Mouse (Mus musculus): ENCODE measurements around the gene Loxl3.

The Loxl3 gene

DNA sequence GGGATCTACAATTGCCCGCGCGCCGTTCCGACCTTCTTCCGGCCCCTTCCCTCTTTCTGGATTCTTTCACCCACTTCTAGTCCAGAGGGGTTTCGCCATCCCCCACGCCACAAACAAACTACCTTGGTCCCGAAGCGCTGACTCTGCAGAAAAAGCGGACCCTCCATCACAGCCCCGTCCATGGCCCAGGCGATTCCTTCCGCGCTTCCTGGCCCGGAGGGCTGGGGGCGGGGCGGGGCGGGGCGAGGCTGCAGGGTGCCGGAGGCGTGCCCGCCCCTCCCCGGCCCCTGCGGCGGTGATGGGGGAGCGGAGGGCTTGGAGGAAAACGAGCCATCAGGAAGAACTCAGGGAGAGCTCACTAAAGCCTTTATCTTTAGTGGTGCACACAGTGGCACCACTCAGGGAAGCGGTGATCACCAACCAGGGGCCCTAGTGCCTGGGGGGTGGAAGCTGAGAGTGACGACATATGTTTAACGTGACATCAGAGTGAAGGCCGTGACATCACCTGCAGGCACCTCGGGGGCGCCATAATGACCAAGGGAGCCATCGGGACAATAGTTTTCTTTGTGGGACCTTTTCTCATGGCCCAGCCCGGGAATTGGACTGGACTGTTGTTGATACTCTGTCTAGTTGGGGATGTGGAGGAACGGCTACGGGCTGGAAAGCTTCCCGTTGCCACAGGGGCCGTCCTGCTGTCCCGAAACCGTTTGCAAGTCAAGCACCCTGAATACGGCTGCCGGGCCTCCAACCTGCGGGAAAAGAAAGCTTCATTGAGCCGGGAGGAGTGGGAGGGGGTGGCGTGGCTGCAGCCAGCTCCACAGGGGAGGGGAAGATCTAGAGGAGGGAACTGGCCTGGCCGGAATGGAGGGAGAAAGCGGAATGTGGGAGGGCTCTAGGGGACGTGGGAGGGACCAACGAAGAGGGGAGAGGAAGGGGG lies at the start of gene Loxl3, which contains the start of gene Dok1:
TSS of gene Loxl3 (plus strand) at position 925 of the 937 bp plus-strand sequence.
TSS of gene Dok1 (minus strand) at position 223 of the 937 bp plus-strand sequence.
- peak; percentile 54 for DNase-seq

- DNase-seq: no peak
These were observed 46.5 kb upstream of the Loxl3 start for GRCm38 (mm10) chr6:82987411-82987971.

DNA sequence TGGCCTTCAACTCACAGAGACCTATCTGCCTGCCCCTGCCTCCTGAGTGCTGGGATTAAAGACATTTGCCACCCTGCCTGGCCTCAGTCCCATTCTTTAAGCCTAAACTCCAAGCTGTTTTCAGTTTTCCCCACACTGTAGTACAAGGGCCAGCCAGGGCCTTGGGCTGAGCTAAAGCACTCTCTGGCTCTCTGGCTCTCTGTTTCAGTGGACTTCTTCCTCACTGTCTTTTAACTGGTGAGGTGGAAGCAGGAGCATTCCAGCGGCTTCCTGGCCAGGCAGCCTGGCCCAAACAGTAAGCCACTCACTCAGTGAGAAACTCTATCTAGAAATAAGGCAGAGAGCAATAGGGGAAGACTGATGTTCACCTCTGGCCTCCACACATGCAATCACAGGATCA lies 40.3 kb upstream of the Loxl3 start:
- no peak for DNase-seq

DNA sequence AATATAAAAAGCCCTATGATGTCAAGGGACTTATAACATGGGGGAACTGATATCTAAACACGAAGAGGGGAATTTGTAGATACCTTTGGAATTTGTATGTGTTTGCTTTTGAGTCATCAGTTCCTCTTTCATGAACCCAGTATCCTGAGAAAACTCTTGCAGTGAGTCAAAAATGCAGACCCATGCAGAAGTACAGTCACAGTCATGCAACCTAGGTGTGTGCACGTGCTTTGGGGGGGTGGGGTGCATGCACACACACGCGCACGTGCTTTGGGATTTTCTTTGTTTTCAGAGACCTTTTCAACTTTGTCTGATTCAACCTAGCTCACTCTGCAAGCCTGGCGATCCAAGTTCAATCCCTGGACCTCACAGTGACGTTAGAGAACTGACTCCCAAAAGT lies 39.6 kb upstream of the Loxl3 start:
- DNase-seq: no peak

DNA sequence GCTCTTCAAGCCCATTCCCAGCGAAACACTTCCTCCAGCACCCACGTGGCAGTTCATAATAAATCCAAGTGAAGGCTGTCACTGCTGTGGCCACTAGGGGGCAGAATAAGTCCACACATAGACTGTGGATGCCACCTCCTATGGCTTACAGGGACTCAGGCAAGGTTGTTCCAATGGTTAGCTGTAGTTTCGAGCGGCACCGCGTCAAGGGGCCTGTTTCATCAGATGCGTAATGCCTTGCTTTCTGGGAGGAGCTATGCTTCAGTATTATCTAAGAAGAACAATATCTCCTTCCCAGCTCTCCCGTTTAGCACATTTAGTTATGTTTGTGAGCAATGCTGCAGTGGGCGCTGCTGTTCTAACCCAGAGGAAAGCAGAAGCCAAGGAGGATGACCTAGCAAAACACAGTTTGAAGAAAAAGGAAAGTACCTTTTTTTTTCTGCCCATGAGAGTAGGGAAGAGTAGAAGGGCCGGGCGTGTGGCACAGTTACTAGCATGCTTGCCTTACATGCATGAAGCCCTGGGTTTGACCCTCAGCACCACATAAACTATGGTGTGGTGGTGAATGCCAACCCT lies 37.1 kb upstream of the Loxl3 start:
- peak; percentile 97 for DNase-seq

GRCm38 (mm10) chr6:82997511-82998102 lies 36.4 kb upstream of the Loxl3 start:
- DNase-seq: peak; percentile 67

DNA sequence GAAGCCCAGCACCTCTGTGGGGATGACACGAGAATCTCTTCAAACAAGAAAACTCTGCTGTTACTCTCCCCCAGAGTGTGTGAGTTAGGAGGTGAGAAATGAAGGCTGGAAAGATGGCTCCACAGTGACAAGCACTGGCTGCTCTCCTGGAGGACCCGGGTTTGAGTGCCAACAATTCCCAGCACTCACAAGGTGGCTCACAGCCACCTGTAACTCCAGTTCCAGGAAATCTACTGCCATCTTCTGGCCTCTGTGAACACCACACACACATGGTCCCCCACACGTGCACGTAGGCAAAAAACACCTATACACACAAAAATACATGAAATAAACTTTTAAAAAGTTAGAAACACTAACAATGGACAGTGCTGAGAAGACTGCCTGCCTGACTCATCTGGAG lies 35.6 kb upstream of the Loxl3 start:
- DNase-seq: no peak

DNA sequence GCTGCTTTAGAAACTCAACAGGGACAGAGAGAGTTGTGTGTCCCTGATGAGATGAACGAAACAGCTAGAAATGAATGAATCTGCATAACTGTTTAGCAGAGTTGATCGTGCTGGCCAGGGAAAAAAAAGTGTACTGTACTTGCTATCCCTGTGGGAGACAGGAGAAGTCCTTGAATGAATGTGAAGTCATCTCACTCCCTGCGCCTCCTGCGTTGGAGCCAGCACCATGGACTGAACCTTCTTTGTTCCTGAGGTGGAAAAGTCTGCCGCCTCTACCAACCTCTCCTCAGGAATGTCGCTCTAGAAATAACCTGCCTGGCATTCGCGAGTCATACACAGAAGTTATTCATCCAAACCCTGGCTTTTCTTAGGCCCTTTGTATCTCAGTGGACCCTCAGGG lies 34.0 kb upstream of the Loxl3 start:
- DNase-seq: no peak

DNA sequence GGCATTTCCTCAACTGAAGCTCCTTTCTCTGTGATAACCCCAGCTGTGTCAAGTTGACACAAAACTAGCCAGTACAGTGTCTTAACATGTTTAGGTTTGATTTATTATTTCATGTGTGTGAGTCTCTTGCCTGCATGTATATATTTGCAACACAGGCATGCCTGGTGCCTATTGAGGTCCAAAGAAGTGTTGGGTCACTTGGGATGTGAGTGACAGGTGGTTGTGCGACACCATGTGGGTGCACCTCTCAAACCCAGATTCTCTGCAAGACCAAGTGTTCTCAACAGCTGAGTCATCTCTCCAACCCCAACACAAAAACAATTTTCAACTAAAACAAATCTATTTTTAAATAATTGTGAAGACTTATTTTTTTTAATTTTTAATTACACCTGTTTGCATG lies 30.9 kb upstream of the Loxl3 start:
- no peak for DNase-seq

DNA sequence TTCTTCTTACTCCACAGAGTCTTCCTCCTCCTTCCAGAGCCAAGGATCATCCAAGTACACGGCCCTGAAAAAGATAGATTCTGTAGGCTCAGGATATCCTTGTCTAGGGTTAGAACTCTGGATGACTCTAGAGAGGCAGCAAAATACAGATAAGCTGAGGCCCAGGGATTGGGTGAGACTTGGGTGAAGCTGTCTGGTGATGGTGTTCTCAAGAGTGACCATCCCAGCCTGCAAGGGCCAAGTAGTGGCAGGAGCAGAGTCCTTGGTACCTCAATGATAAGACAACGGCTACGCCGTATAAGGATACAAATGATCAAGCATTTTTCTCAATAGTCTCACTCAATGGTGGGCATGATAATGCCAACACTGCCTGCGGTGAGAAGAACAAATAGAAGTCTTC lies 30.1 kb upstream of the Loxl3 start:
- no peak for DNase-seq

GRCm38 (mm10) chr6:83004309-83004708 lies 29.7 kb upstream of the Loxl3 start:
- DNase-seq: no peak

GRCm38 (mm10) chr6:83004872-83005271 lies 29.1 kb upstream of the Loxl3 start:
- peak; percentile 35 for DNase-seq

DNA sequence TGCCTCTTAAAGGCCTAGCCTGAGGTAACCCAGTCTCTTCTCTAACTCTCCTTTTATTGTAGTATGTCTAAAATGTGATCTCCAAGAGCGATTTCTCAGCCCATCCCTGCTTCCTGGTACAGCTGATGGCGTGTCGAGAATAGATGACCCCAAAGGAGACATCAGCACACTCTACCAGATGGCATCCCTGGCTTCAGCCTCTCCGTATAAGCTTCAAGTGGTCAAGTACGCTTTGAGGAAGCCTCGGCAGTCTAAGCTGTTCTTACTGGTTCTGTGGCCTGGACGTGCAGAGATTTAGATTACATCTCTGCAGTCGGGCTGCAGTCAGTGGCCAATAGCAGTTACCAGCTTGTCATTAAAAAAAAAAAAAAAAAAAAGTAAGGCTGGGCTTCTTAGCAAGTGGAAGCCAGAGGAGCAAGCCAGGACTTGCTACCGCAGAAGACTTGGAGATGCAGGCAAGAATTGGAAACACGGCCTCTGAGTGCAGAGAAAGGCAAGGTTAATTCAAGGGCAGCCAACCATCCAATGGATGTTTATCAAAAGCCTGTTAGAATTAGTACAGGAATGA lies 28.4 kb upstream of the Loxl3 start:
- no peak for DNase-seq

DNA sequence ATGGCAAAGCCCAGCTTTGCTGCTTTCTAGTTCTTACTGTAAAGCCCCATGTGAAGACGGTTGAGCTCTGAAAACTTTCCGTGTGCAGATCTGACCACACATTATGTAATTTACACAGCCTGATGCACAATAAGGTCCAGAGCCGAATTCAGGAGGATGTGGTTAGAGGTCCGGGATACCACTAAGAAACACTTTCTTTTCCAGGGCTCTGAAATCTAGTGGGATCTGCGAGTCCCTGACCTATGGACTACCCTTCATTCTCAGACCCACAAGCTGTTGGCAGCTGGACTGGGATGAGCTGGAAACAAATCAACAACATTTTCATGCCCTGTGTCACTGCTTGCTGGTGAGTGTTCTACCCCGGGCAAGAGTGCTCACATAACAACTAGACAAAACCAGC lies 27.9 kb upstream of the Loxl3 start:
- no peak for DNase-seq

DNA sequence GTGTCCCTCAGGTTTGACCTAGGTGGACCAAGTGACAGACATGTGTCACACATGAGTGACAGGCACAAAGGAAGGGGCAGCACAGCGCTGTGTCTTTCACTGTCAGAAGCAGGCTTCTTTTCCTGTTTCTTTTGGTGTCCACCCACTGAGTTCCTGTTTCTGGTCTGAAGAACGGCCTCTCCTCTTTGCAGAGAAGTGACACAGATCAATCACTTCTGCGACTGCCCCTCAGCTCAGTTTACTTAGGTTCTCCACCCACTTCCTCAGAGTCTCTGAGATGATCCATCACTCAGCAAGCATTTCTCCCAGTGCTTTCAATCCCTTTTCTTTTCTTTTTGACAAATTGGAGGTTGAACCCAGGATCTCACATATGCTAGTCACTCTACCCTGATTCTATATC lies 25.3 kb upstream of the Loxl3 start:
- no peak for DNase-seq

- DNase-seq: no peak
These were observed 24.0 kb upstream of the Loxl3 start for GRCm38 (mm10) chr6:83010010-83010409.

GRCm38 (mm10) chr6:83011255-83011654 lies 22.7 kb upstream of the Loxl3 start:
- no peak for DNase-seq

GRCm38 (mm10) chr6:83011756-83012155 lies 22.2 kb upstream of the Loxl3 start:
- no peak for DNase-seq

- no peak for DNase-seq
These were observed 20.5 kb upstream of the Loxl3 start for GRCm38 (mm10) chr6:83013444-83013843.

DNA sequence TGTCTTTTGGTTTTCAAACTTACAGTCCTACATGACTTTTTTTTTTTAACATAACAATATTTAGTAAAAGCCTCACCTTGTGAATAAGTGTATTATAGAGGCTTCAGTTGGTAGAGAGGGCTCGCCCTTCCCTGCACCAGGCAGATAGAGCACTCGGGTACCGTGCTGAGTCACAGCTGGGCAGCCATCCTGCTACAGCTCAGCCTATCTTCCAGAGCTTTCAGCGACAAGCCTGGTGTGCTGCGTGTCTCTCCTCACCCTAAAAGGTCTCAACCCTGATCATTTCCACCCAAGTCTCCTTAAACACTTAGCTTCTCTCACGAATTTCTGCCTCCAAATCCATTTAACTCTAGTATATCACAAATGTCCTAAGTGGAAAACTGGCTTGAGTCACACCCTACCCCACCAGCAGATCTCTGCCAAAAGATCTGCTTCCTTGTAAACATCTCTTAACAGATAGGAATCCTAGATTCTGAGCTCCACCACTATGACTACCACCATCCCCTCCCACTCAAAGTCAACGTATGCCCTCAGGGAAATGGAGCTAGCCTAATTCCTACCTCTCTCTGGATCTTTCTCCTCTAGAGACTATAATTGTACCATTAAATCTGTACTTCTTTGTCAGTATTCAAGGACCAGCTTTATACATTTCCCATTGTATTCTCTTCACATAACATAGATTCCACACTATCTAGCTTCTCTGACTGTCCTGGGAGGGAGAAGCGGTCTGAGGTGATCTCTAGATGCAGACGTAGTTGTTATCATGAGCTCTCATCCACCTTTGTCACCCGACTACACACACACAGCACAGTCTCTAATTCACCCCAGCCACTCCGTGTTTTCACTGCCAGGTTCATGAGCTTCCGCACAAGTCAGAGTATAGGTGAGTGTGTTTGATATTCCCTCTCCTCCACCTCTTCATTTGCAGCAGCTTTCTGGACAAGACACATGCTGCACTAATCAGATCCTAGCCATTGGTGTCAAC lies 19.2 kb upstream of the Loxl3 start:
- DNase-seq: no peak

DNA sequence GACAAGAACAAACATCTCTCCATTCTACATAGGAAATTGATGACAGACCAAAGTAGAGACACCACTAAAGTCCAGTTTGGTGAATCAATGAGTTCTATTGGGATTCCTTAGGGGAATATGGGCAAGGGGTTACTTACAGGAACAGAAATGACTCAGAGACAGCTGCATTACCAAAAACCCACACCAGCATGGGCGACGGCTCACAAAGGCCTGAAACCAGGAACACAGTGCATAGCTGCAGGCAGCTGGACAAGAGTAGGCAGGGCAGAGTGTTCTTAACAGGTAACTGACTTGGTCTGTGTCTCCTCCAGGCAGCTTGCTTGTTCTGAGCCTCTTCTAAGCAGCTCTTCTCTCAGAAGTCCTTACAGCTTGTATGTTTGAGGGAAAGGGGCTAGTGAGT lies 18.2 kb upstream of the Loxl3 start:
- no peak for DNase-seq

DNA sequence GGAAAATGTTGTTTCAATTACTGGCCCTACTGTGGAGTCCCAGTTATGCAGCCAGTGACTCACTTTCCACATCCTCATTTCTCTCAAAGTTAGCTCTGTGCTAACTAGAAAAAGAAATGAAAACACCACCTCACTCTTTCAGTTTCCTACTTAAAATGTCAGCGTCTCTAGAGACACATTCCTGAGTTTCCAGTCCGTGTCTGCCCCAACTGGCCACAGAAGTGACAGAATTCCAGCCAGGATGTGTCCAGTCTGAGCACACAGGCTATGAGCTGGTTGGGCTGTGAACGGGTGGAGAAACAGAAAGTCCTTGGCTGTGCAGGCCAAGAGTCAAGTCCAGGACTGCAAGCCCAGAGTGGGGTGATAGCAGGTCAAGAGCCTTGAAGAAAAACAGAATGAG lies 16.8 kb upstream of the Loxl3 start:
- DNase-seq: no peak

Data from kidney, adult 9 months (tissue).